21 mouse cellular contexts compared by ENCODE assay signal in genomic region chr16:4768719-4769118, GRCm38 (mm10).
"Had no signal": no experiment of that assay in that cellular context is flagged by ENCODE, and none has a peak within 500 bp of the region (broad histone marks: within the 10 kb centered on the region; RNA-seq: fewer than 3 reads in every experiment).

No protein-coding gene starts in this region.

- H3K9ac ChIP-seq: limb, embryonic 12.5 days; limb, embryonic 15.5 days; lung, embryonic 14.5 days; neural tube, embryonic 12.5 days; neural tube, embryonic 15.5 days had no signal

- H3K4me1 ChIP-seq: limb, embryonic 12.5 days; midbrain, embryonic 10.5 days; neural tube, embryonic 12.5 days had no signal

- H3K4me3 ChIP-seq: limb, embryonic 12.5 days; limb, embryonic 15.5 days; megakaryocyte, embryonic 14.5 days; midbrain, embryonic 10.5 days; neural tube, embryonic 12.5 days; neural tube, embryonic 15.5 days had no signal

- H3K4me2 ChIP-seq: limb, embryonic 12.5 days; limb, embryonic 15.5 days; lung, embryonic 14.5 days; neural tube, embryonic 12.5 days; neural tube, embryonic 15.5 days had no signal

- H3K27me3 ChIP-seq: limb, embryonic 12.5 days; limb, embryonic 15.5 days; megakaryocyte, embryonic 14.5 days; neural tube, embryonic 12.5 days; neural tube, embryonic 15.5 days had no signal

- ATAC-seq: lung, postnatal 0 days had no signal

- H3K27ac ChIP-seq: limb, embryonic 12.5 days; limb, embryonic 15.5 days; macrophage; midbrain, embryonic 10.5 days; neural tube, embryonic 12.5 days; neural tube, embryonic 15.5 days; stomach, postnatal 0 days had no signal

- DNase-seq: kidney, adult 11 months; kidney, adult 8-10 months; kidney, postnatal 14 days; left cerebral cortex, postnatal 4 days; lung, embryonic 14.5 days; midbrain, embryonic 14.5 days; right cerebral cortex, adult 18-20 months; right cerebral cortex, postnatal 14 days; right cerebral cortex, postnatal 4 days; thymus, adult 2 months; thymus, postnatal 14 days; thymus, postnatal 4 days had no signal

- H3K9me3 ChIP-seq: limb, embryonic 12.5 days; limb, embryonic 15.5 days; megakaryocyte, embryonic 14.5 days; midbrain, embryonic 10.5 days; neural tube, embryonic 12.5 days; neural tube, embryonic 15.5 days had no signal
